Mouse (Mus musculus) midbrain, embryonic 16.5 days (tissue): ENCODE results near the gene Simc1. TPM values are rescaled to one million over a fixed set of nuclear protein-coding genes. Genes with fewer than 3 reads are reported as not detected.

Source experiments
- ATAC-seq: fragments of 200-750 bp; cut with Nextera tagmentation; 2 replicates; pipeline ENCODE4 v1.8.0; 2017; ENCODE audit warnings: moderate TSS enrichment
- H3K27ac ChIP-seq: fragments of 300-500 bp; sonication (generic); 2 replicates; pipeline ENCODE4 v1.5.1; 2014; ENCODE audit warnings: mild to moderate bottlenecking, low read length, mixed read lengths
- H3K27me3 ChIP-seq: fragments of 300-500 bp; sonication (generic); 2 replicates; pipeline ENCODE4 v1.6.1; 2014; ENCODE audit warnings: low read depth, low read length, mixed read lengths; ENCODE audit not compliant: control insufficient read depth, insufficient read depth
- H3K36me3 ChIP-seq: fragments of 300-500 bp; sonication (generic); 2 replicates; pipeline ENCODE4 v1.6.1; 2014; ENCODE audit warnings: mild to moderate bottlenecking, low read length, moderate library complexity, mixed read lengths; ENCODE audit not compliant: control insufficient read depth, insufficient read depth
- H3K4me1 ChIP-seq: fragments of 300-500 bp; sonication (generic); 2 replicates; pipeline ENCODE4 v1.6.1; 2014; ENCODE audit warnings: mild to moderate bottlenecking, low read length, mixed read lengths; ENCODE audit not compliant: control insufficient read depth, insufficient read depth
- H3K4me2 ChIP-seq: fragments of 300-500 bp; sonication (generic); 2 replicates; pipeline ENCODE4 v1.6.1; 2014; ENCODE audit warnings: mild to moderate bottlenecking, low read length, mixed read lengths
- H3K4me3 ChIP-seq: fragments of 300-500 bp; sonication (generic); 2 replicates; pipeline ENCODE4 v1.5.1; 2014; ENCODE audit warnings: low read depth, mild to moderate bottlenecking, low read length, moderate library complexity, mixed read lengths
- H3K9ac ChIP-seq: fragments of 300-500 bp; sonication (generic); 2 replicates; pipeline ENCODE4 v1.6.1; 2014; ENCODE audit warnings: low read depth, low read length, mixed read lengths
- H3K9me3 ChIP-seq: fragments of 300-500 bp; sonication (generic); replicated peaks from 2 replicates; pipeline ENCODE4 v1.6.1; 2014; ENCODE audit warnings: mild to moderate bottlenecking, low read length, mixed read lengths; ENCODE audit not compliant: control insufficient read depth, poor library complexity, severe bottlenecking
- WGBS: fragments of 180-500 bp; shearing (Covaris S2); extraction: QIAGEN DNeasy Blood & Tissue Kit; methylation state at CpG from one replicate; pipeline ENCODE4 v1.1.7; 2014; 5-methylcytosine and 5-hydroxymethylcytosine counted together
- polyA plus RNA-seq: library from polyadenylated mRNA; unstranded; fragments of >200 nt; fragmentation: Nextera tagmentation; extraction: Ambion mirVana; gene quantifications from 2 replicates; pipeline ENCODE4 v1.2.1, GENCODE M21; 2015

Simc1 gene
- polyA plus RNA-seq, 1 experiment from 2014 or later = 22.3 TPM

DNA sequence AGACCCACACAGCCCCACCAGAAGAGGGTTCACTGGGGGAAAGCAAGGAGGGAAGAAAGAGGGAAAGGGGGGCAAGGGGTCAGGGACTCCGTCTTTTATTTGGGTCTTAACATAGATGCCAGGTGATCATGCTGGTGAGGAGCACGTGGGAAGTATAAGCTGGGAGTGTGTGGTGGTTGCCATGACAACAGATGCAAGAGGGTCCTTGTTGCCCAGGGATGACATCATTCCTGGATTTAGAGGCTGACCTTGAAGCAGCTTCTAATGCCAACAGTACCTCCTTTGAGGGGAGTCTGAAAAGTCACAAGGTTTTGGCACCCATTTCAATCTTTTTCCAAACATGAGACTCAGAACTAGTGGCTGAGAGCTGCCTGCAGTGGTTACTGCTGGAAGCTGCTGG is 68.1 kb downstream of the Simc1 start:
- H3K4me2 ChIP-seq = no peak overlapping the region
- no peaks in the 10 kb centered on the region for H3K9me3 ChIP-seq
- no peak for ATAC-seq

GRCm38 (mm10) chr13:54572621-54573020 is 69.0 kb downstream of the Simc1 start:
- Histone ChIP-seq H3K4me3 (no peak overlapping the region), H3K9me3 (no peaks in the 10 kb centered on the region), H3K36me3 (0 out of 2 replicates have a peak, but pooled peaks cover 2% of the 10 kb centered on the region), H3K27ac (no peak overlapping the region), H3K4me1 (peaks cover 19% of the 10 kb centered on the region), H3K9ac (no peak overlapping the region), H3K27me3 (0 out of 2 replicates have a peak, but pooled peaks cover 4% of the 10 kb centered on the region), H3K4me2 (no peak overlapping the region)
- ATAC-seq = no peak
- WGBS = 85% methylated on average over 4 of the region's 4 CpGs

More for the DNA sequence above, 68.1 kb downstream of the Simc1 start:
- H3K9ac ChIP-seq = no peak overlapping the region
- whole genome bisulfite sequencing = 21% methylated on average over 2 of the region's 2 CpGs
- peaks cover 16% of the 10 kb centered on the region for H3K4me1 ChIP-seq
- H3K27me3 ChIP-seq = 0 out of 2 replicates have a peak, but pooled peaks cover 4% of the 10 kb centered on the region
- H3K36me3 ChIP-seq = no peaks in the 10 kb centered on the region
- H3K4me3 ChIP-seq = no peak overlapping the region
- no peak overlapping the region for H3K27ac ChIP-seq

- peak within 1 kb of the TSS; percentile 85 for H3K4me2 ChIP-seq
- under 1% methylated on average over 55 of the region's 55 CpGs for WGBS
Observed at GRCm38 (mm10) chr13:54574854-54575481, 71.4 kb downstream of the Simc1 start, which contains the start of gene Arl10. Gene Arl10 (plus strand): TSS chr13:54575015.

GRCm38 (mm10) chr13:54575489-54575888 is 71.9 kb downstream of the Simc1 start:
- ATAC-seq = no peak; the same call in 1 of the 2 replicates
- Histone ChIP-seq H3K27me3 (0 out of 2 replicates have a peak, but pooled peaks cover 4% of the 10 kb centered on the region), H3K4me3 (peak overlapping the region; percentile 81), H3K4me1 (peaks cover 19% of the 10 kb centered on the region), H3K9me3 (no peaks in the 10 kb centered on the region), H3K4me2 (peak overlapping the region; percentile 85), H3K27ac (peak overlapping the region; percentile 78), H3K36me3 (peaks cover 7% of the 10 kb centered on the region), H3K9ac (peak overlapping the region; percentile 93)
- WGBS = 2% methylated on average over 19 of the region's 19 CpGs

More at GRCm38 (mm10) chr13:54574854-54575481, 71.4 kb downstream of the Simc1 start, which contains the start of gene Arl10:
- Histone ChIP-seq H3K9me3 (no peaks in the 10 kb centered on the region), H3K9ac (peak within 1 kb of the TSS; percentile 93), H3K4me1 (peaks cover 19% of the 10 kb centered on the region), H3K4me3 (peak within 1 kb of the TSS; percentile 81), H3K36me3 (peaks cover 6% of the 10 kb centered on the region; the same call in 1 of the 2 replicates), H3K27ac (peak within 1 kb of the TSS; percentile 78), H3K27me3 (0 out of 2 replicates have a peak, but pooled peaks cover 4% of the 10 kb centered on the region)
- peak; percentile 95 for ATAC-seq

DNA sequence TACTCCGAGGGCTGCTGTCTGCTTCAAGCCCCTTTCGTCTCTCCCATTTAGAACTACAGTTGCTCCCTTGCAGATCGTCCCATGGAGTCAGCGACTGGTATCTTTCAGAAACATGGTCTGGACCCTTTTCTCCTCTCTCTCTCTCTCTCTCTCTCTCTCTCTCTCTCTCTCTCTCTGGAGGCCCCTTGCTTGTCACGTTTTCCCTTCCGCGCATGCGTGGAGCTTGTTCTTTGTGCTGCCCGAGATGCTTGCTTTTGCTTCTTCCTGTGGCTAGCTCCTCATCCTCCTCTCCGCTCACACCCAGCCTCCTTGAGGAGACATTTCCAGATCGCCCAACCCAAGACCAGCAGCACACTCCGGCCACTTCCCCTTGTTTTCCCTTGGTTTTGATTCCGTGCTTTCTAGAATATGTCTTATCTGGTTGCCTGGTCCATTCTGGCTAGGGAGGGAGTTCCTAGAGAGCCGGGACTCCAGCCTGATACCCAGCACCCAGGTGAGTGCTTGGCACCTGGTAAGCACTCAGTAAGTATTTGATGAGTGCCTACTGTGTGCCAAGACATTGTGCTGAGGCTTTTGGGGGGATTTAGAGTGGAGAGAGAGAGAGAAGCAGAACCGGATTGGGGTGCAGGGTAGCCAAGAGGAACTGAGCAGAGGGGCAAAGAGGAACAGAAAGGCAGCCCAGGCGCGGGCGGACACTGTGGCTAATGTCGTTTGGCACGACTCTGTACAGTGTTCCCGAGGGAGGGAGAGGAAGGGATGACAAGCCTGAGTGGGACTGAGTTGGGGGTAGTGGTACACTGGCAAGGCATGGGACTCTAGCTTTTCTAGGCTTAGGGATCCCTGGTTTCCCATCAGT is 74.3 kb downstream of the Simc1 start:
- no peak overlapping the region for H3K9ac ChIP-seq
- no peaks in the 10 kb centered on the region for H3K9me3 ChIP-seq
- ATAC-seq = no peak
- peaks cover 21% of the 10 kb centered on the region for H3K36me3 ChIP-seq
- peaks cover 19% of the 10 kb centered on the region for H3K4me1 ChIP-seq
- H3K27me3 ChIP-seq = 0 out of 2 replicates have a peak, but pooled peaks cover 4% of the 10 kb centered on the region
- no peak overlapping the region for H3K4me3 ChIP-seq
- 82% methylated on average over 21 of the region's 21 CpGs for WGBS
- no peak overlapping the region; the same call in 1 of the 2 replicates for H3K4me2 ChIP-seq
- H3K27ac ChIP-seq = no peak overlapping the region

DNA sequence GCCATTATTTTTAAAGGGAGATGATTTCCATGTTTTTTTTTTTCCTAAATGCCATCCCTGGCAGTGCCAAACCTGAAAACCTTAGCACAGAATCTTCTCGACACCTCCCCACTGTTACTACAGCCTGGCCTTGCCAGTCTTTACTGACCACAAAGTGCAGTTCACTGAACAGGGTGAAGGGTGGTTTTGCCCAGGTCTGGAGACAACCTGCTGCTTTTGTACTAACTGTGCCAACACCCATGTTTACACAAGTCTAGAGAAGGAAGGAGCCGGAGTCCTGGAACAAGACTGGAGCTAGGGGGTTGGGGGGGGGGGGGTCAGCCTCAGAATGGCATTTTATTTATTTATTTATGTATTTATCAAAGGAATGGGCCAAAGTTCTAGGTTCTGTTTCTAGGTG is 77.8 kb downstream of the Simc1 start:
- Histone ChIP-seq H3K4me1 (peaks cover 6% of the 10 kb centered on the region), H3K27ac (no peak overlapping the region), H3K4me2 (no peak overlapping the region), H3K27me3 (no peaks in the 10 kb centered on the region), H3K4me3 (no peak overlapping the region), H3K36me3 (peaks cover 31% of the 10 kb centered on the region), H3K9me3 (no peaks in the 10 kb centered on the region), H3K9ac (no peak overlapping the region)
- no peak for ATAC-seq
- 78% methylated on average over 2 of the region's 2 CpGs for WGBS

GRCm38 (mm10) chr13:54582126-54582525 is 78.5 kb downstream of the Simc1 start:
- Histone ChIP-seq H3K27me3 (no peaks in the 10 kb centered on the region), H3K4me3 (no peak overlapping the region), H3K36me3 (peaks cover 31% of the 10 kb centered on the region), H3K27ac (no peak overlapping the region), H3K4me1 (no peaks in the 10 kb centered on the region), H3K9me3 (no peaks in the 10 kb centered on the region), H3K9ac (no peak overlapping the region), H3K4me2 (no peak overlapping the region)
- no peak for ATAC-seq
- 68% methylated on average over 10 of the region's 10 CpGs for WGBS

DNA sequence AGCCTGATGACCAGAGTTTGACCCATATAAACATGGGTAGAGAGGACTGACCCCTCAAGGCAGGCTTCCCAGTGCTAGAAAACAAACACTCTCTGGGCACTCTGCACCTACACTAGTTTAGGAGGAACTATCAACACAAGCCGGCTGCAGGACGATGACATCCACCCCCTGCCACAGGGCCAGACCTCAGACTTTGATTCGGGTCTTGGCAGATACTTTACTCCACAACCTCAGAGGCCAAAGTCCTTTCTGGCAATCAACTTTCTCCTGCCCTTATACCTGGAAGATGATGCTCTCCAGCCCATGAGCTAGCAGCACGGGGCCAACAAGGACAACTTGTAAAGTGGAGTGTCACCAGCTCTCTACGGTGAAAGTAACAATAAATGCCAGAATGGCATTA is 79.3 kb downstream of the Simc1 start:
- no peak for ATAC-seq
- no peak overlapping the region for H3K4me3 ChIP-seq
- no peaks in the 10 kb centered on the region for H3K27me3 ChIP-seq
- 92% methylated on average over 5 of the region's 5 CpGs for WGBS
- no peaks in the 10 kb centered on the region for H3K9me3 ChIP-seq
- H3K4me1 ChIP-seq = no peaks in the 10 kb centered on the region
- H3K36me3 ChIP-seq = peaks cover 29% of the 10 kb centered on the region
- H3K27ac ChIP-seq = no peak overlapping the region
- H3K9ac ChIP-seq = no peak overlapping the region
- H3K4me2 ChIP-seq = no peak overlapping the region
